Mouse (Mus musculus): Measurements from ENCODE around the gene Dpyd.

DNA sequence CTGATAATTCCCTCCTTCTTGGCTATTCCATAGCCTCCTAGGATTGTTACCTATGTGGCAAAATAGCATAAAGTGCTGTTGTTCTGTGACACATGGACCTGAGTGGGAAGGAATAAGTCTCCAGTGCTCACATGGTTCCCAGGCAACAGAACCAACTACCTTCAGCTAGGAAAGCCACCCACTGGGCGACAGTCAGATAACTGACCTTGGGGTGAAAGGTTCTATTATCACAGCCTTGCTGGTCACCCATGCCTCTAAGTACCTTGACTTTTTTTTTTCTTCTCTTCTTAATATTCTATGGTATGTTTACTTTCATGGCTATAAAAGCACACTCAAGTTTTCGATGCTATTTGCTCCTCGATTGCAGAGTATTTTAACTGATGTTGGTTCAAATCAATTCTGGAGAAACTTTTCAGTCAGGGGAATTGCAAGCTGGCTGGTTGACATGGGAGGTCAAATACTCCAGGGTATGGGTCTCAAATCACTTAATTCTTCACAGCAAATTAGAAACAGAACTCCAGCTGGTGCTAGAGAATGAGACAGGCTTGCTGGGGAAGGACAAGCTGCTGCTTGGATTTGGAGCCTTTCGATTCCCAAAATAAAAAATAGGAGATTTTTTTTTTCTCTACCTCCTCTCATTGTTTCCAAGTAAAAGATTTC is 14.2 kb upstream of the Dpyd start:
- TF ChIP-seq POLR2A (IDR thresholded peaks at IDR 0.05; ENCODE audit: insufficient read depth, low read depth, low read length) (no peak), EP300 (IDR thresholded peaks at IDR 0.05; ENCODE audit: insufficient read depth, low read depth, low read length) (no peak)

All from heart, adult 2 months (tissue).